Mouse (Mus musculus) gastrocnemius, postnatal 14 days (tissue): ENCODE measurements around the gene Scgb2b19. TPM values are rescaled to one million over a fixed set of nuclear protein-coding genes. Genes with fewer than 3 reads are reported as not detected.
"Not testable (repeated sequence)": the region's sequence is repeated elsewhere in the genome, so short reads cannot be mapped to it uniquely, and the experiment has no call there.

Source experiments
- DNase-seq: peaks from one replicate; pipeline ENCODE4 v3.0.0; 2021; ENCODE audit warnings: mixed read lengths
- intact Hi-C: fragments of 180-260 bp; cut with DNase I; formaldehyde crosslinking; loops from one replicate; pipeline ENCODE4 v1.15.1; 2025; ENCODE audit warnings: low total_unique reads
- long read RNA-seq, 2 experiments: library from polyadenylated mRNA; stranded (forward); transcript quantifications; one replicate each; pipeline ENCODE4 v2.0.0; 2021
- total RNA-seq, 2 experiments: library from RNA; stranded (reverse); gene quantifications; 2 replicates each; pipeline ENCODE4 v1.2.3; 2021

The Scgb2b19 gene
- not detected for total RNA-seq
- long read RNA-seq, experiment 1, result 0 reads
- long read RNA-seq, experiment 2, result 0 reads

DNA sequence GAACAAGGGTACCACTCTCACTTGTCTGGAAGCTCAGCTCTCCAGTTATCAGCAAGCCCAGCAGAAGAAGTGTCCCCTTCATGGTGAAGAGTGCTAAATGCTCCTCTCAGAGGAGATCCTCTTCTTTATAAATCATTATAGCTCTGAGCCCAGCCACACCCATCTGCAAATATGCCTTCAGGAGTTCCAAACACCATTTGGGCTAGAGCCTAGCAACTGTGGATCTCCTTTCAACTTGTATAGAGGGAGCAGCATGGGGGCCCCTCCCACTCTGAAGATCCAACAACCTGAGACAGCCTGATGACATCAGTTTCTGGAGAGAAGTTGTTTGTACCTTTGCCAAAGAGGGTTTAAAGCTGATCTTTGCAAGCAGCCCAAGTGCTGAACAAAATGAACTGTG lies at the start of gene Scgb2b19:
Gene Scgb2b19 (minus strand): TSS at position 101 of the 400 bp plus-strand sequence.
- DNase-seq, intact Hi-C loops: not testable (repeated sequence)

GRCm38 (mm10) chr7:33286991-33287390 lies 6.9 kb upstream of the Scgb2b19 start, which contains the start of gene Scgb1b19:
TSS of gene Scgb1b19 (plus strand) at chr7:33287291.
- not testable (repeated sequence) for DNase-seq

More at GRCm38 (mm10) chr7:33286991-33287390, 6.9 kb upstream of the Scgb2b19 start, which contains the start of gene Scgb1b19:
- intact Hi-C loops, result not testable (repeated sequence)

Other genes with a start within 250 kb of the Scgb2b19 start
- not detected for gene Scgb2b17, start 223.8 kb downstream of the Scgb2b19 start, total RNA-seq
- gene Scgb1b17, start 216.9 kb downstream of the Scgb2b19 start, total RNA-seq, result not detected
- not detected for gene Scgb2b18, start 106.5 kb downstream of the Scgb2b19 start, total RNA-seq
- not detected for gene Scgb1b18, start 94.8 kb downstream of the Scgb2b19 start, total RNA-seq
- not detected for gene Scgb1b19, start 7.0 kb upstream of the Scgb2b19 start, total RNA-seq
- gene Scgb2b20, start 86.0 kb upstream of the Scgb2b19 start, total RNA-seq, result not detected
- not detected for gene Scgb1b20, start 92.9 kb upstream of the Scgb2b19 start, total RNA-seq
- not detected for gene Scgb2b21, start 240.1 kb upstream of the Scgb2b19 start, total RNA-seq